Mouse (Mus musculus): Measurements from ENCODE around the gene Pdzk1. TPM values are rescaled to one million over a fixed set of nuclear protein-coding genes. Genes with fewer than 3 reads are reported as not detected.

The Pdzk1 gene
- not detected in 2 replicates for polyA plus RNA-seq (2014; fragmentation: Nextera tagmentation; extraction: Ambion mirVana)

DNA sequence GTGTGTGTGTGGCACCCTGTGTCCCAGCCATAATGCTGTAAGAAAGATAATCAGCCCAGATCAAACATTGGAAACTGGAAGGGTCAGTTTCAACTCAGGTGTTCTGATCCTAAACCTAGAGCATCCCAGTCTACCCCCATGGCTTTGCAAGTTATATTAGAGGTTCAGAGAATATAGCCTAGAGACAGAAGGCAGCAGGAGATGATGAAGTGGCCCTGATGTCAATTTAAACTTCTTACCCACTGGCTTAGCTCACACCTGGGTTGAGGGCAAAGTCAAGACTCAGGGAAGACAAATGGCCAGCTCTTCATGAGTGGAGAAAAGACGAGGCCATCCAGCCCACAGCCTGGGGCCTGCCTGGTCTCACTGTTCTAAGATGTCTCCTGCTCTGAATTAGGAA lies at the start of gene Pdzk1, which contains the start of gene Cd160:
Pdzk1 (plus strand) TSS at position 301 of the 400 bp plus-strand sequence.
Cd160 (minus strand) TSS at position 368 of the 400 bp plus-strand sequence.
- Histone ChIP-seq H3K4me1 (ENCODE audit: control insufficient read depth, insufficient read depth, low read length) (no peaks in the 10 kb centered on the region), H3K9ac (ENCODE audit: low read length) (no peak within 1 kb of the TSS), H3K4me2 (ENCODE audit: low read depth, severe bottlenecking) (no peak within 1 kb of the TSS), H3K27ac (replicated peaks; ENCODE audit: low read depth, low read length) (no peak within 1 kb of the TSS), H3K36me3 (ENCODE audit: control insufficient read depth, insufficient read depth, low read length) (no peaks in the 10 kb centered on the region), H3K27me3 (ENCODE audit: control insufficient read depth, insufficient read depth, low read length) (no peaks in the 10 kb centered on the region), H3K4me3 (ENCODE audit: low read depth, low read length) (no peak within 1 kb of the TSS), H3K9me3 (ENCODE audit: control insufficient read depth, low read length) (no peaks in the 10 kb centered on the region)
- ATAC-seq (ENCODE audit: insufficient number of reproducible peaks, low FRiP score, low TSS enrichment, low read depth) (no peak), DNase-seq (ENCODE audit: low spot score) (no peak)
- WGBS, result 56% methylated on average over 1 of the region's 1 CpGs

DNA sequence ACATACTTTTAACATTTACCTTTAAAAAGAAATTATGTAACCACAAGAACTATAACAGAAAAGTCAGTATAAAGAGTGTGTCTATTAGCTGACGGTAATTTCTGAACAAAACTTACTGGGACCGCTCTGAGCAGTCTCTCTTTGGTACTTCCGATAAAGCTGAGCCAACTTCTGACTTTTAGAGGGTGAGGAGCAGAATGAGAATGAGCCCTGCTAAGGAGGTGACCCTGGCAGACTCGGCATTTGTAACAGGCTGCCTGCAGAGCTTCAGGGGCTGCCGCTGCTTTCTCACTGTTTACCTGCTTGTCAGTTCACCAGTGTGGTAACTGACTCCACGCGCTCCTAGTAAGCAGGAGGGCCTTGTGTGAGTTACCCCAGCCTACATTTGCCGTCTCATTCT lies 46.8 kb upstream of the Pdzk1 start:
- Histone ChIP-seq H3K27me3 (ENCODE audit: control insufficient read depth, insufficient read depth, low read length) (no peaks in the 10 kb centered on the region), H3K36me3 (ENCODE audit: control insufficient read depth, insufficient read depth, low read length) (no peaks in the 10 kb centered on the region; the same call in 1 of the 2 replicates), H3K4me1 (ENCODE audit: control insufficient read depth, insufficient read depth, low read length) (no peaks in the 10 kb centered on the region), H3K4me2 (ENCODE audit: low read depth, severe bottlenecking) (no peak overlapping the region), H3K4me3 (ENCODE audit: low read depth, low read length) (no peak overlapping the region), H3K9ac (ENCODE audit: low read length) (no peak overlapping the region), H3K27ac (replicated peaks; ENCODE audit: low read depth, low read length) (no peak overlapping the region), H3K9me3 (ENCODE audit: control insufficient read depth, low read length) (no peaks in the 10 kb centered on the region)
- WGBS, result 82% methylated on average over 8 of the region's 8 CpGs
- DNase-seq (ENCODE audit: low spot score) (no peak), ATAC-seq (ENCODE audit: insufficient number of reproducible peaks, low FRiP score, low TSS enrichment, low read depth) (no peak)

DNA sequence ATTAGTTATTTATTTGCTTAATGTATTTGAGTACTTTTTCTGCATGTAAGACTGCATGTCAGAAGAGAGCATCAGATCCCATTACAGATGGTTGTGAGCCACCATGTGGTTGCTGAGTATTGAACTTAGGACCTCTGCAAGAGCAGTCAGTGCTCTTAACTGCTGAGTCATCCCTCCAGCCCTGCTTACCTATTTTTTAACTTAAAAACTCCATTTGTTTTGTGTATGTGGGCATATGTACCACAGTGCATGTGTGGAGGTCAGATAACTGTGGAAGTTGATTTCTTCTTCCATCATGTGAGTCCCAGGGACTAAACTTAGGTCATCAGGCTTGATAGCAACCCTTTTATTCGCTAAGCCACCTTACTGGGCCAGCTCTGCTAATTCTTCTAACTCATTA lies 41.3 kb upstream of the Pdzk1 start:
- H3K36me3 ChIP-seq (ENCODE audit: control insufficient read depth, insufficient read depth, low read length), result no peaks in the 10 kb centered on the region; the same call in 1 of the 2 replicates
- no peak for ATAC-seq (ENCODE audit: insufficient number of reproducible peaks, low FRiP score, low TSS enrichment, low read depth)
- H3K4me2 ChIP-seq (ENCODE audit: low read depth, severe bottlenecking), result no peak overlapping the region

DNA sequence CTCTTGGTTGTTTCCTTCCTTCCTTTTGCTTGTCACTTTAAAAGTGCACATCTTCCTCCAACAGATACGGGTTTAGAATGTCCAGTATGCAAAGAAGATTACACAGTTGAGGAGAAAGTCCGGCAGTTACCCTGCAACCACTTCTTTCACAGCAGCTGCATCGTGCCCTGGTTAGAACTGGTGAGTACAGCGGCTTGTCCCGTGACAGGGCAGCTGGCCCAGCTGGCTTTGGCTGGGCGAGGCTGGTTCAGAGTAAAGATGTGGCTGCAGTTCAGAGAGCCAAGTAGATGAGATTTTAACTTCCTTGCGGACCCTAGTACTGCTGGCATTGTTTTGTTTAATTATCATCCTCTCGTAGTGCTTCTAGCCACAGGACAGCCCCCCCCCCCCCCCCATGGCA lies 40.6 kb upstream of the Pdzk1 start:
- H3K9me3 ChIP-seq (ENCODE audit: control insufficient read depth, low read length), result no peaks in the 10 kb centered on the region
- H3K4me3 ChIP-seq (ENCODE audit: low read depth, low read length), result no peak overlapping the region
- no peak overlapping the region for H3K9ac ChIP-seq (ENCODE audit: low read length)
- no peak for ATAC-seq (ENCODE audit: insufficient number of reproducible peaks, low FRiP score, low TSS enrichment, low read depth)
- no peaks in the 10 kb centered on the region for H3K4me1 ChIP-seq (ENCODE audit: control insufficient read depth, insufficient read depth, low read length)
- H3K4me2 ChIP-seq (ENCODE audit: low read depth, severe bottlenecking), result no peak overlapping the region
- H3K27ac ChIP-seq (replicated peaks; ENCODE audit: low read depth, low read length), result no peak overlapping the region
- 93% methylated on average over 8 of the region's 8 CpGs for whole genome bisulfite sequencing
- no peaks in the 10 kb centered on the region; the same call in 1 of the 2 replicates for H3K36me3 ChIP-seq (ENCODE audit: control insufficient read depth, insufficient read depth, low read length)
- no peaks in the 10 kb centered on the region for H3K27me3 ChIP-seq (ENCODE audit: control insufficient read depth, insufficient read depth, low read length)
- no peak for DNase-seq (ENCODE audit: low spot score)

More for the DNA sequence above, 41.3 kb upstream of the Pdzk1 start:
- H3K4me1 ChIP-seq (ENCODE audit: control insufficient read depth, insufficient read depth, low read length), result no peaks in the 10 kb centered on the region
- no peaks in the 10 kb centered on the region for H3K27me3 ChIP-seq (ENCODE audit: control insufficient read depth, insufficient read depth, low read length)
- no peak for DNase-seq (ENCODE audit: low spot score)
- WGBS, result 92% methylated on average over 1 of the region's 1 CpGs
- no peak overlapping the region for H3K9ac ChIP-seq (ENCODE audit: low read length)
- H3K27ac ChIP-seq (replicated peaks; ENCODE audit: low read depth, low read length), result no peak overlapping the region
- H3K9me3 ChIP-seq (ENCODE audit: control insufficient read depth, low read length), result no peaks in the 10 kb centered on the region
- no peak overlapping the region for H3K4me3 ChIP-seq (ENCODE audit: low read depth, low read length)

DNA sequence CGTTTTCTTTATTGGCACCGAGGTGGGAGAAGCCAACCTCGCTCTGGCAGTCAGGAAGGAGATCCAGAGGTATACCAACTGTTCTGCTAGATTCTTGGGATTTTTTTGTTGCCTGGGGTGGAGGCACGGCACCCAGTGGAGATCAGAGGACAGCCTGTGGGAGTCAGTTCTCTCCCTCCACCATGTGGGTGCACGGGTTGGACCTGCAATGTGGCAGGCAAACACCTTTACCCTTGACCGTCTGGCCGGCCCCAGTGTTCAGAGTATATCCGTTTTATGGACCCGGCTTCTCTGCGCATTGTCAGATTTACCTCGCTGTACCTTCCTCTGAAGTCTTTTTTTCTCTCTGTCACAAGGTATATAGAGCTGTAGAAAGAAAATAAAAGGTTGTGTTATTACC lies 28.8 kb upstream of the Pdzk1 start:
- ATAC-seq (ENCODE audit: insufficient number of reproducible peaks, low FRiP score, low TSS enrichment, low read depth), result no peak

DNA sequence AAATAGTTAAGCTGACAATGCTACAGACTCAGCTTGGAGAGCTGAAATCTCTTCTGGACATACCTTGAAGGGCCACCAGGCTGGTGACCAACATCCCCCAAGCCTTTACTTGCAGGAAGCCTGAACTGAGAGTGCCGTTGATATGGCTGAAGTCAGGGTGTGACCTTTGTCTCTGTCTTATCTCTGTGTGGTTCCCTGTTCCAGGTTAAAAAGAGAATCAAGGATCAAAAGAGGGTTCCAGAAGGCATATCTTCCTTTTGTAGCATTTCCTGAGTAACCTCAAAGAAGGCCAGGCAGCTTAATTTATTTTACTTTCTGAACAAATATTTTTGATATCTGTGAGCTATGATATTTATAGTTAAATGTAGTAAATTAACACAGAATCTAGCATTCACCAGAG lies 26.9 kb upstream of the Pdzk1 start:
- Histone ChIP-seq H3K4me2 (ENCODE audit: low read depth, severe bottlenecking) (no peak overlapping the region), H3K9me3 (ENCODE audit: control insufficient read depth, low read length) (no peaks in the 10 kb centered on the region), H3K9ac (ENCODE audit: low read length) (no peak overlapping the region), H3K4me1 (ENCODE audit: control insufficient read depth, insufficient read depth, low read length) (no peaks in the 10 kb centered on the region), H3K27me3 (ENCODE audit: control insufficient read depth, insufficient read depth, low read length) (no peaks in the 10 kb centered on the region), H3K4me3 (ENCODE audit: low read depth, low read length) (no peak overlapping the region), H3K27ac (replicated peaks; ENCODE audit: low read depth, low read length) (no peak overlapping the region), H3K36me3 (ENCODE audit: control insufficient read depth, insufficient read depth, low read length) (no peaks in the 10 kb centered on the region; the same call in 1 of the 2 replicates)
- no peak for DNase-seq (ENCODE audit: low spot score)
- no peak for ATAC-seq (ENCODE audit: insufficient number of reproducible peaks, low FRiP score, low TSS enrichment, low read depth)
- WGBS, result 83% methylated on average over 1 of the region's 1 CpGs

More for the DNA sequence above, 28.8 kb upstream of the Pdzk1 start:
- no peaks in the 10 kb centered on the region for H3K9me3 ChIP-seq (ENCODE audit: control insufficient read depth, low read length)
- no peaks in the 10 kb centered on the region for H3K4me1 ChIP-seq (ENCODE audit: control insufficient read depth, insufficient read depth, low read length)
- DNase-seq (ENCODE audit: low spot score), result no peak
- H3K4me2 ChIP-seq (ENCODE audit: low read depth, severe bottlenecking), result no peak overlapping the region
- no peaks in the 10 kb centered on the region; the same call in 1 of the 2 replicates for H3K36me3 ChIP-seq (ENCODE audit: control insufficient read depth, insufficient read depth, low read length)
- H3K27ac ChIP-seq (replicated peaks; ENCODE audit: low read depth, low read length), result no peak overlapping the region
- 86% methylated on average over 11 of the region's 11 CpGs for WGBS
- no peaks in the 10 kb centered on the region for H3K27me3 ChIP-seq (ENCODE audit: control insufficient read depth, insufficient read depth, low read length)
- H3K9ac ChIP-seq (ENCODE audit: low read length), result no peak overlapping the region
- no peak overlapping the region for H3K4me3 ChIP-seq (ENCODE audit: low read depth, low read length)

DNA sequence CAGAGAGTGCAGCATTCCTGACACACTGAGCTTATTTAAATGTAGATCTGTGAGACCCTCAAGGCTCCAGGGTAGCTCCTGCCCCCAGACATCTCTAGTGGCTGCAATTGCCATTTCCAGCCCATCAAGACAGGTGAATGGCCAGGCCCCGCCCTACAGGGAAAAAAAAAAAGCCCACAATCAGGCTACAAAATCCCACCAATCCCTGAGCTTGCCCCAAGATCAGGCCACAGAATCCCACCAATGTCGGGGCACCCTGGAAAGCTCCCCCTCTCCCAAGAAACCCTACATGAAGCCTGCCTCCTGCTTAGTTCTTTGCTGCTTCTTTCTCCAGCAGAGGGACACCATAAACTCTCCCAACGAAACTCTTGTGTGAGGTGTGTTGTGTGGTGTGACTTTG lies 20.9 kb upstream of the Pdzk1 start:
- 69% methylated on average over 3 of the region's 3 CpGs for WGBS
- Histone ChIP-seq H3K9me3 (ENCODE audit: control insufficient read depth, low read length) (no peaks in the 10 kb centered on the region), H3K27ac (replicated peaks; ENCODE audit: low read depth, low read length) (no peak overlapping the region), H3K27me3 (ENCODE audit: control insufficient read depth, insufficient read depth, low read length) (no peaks in the 10 kb centered on the region), H3K4me3 (ENCODE audit: low read depth, low read length) (no peak overlapping the region), H3K4me2 (ENCODE audit: low read depth, severe bottlenecking) (no peak overlapping the region), H3K4me1 (ENCODE audit: control insufficient read depth, insufficient read depth, low read length) (no peaks in the 10 kb centered on the region), H3K9ac (ENCODE audit: low read length) (no peak overlapping the region), H3K36me3 (ENCODE audit: control insufficient read depth, insufficient read depth, low read length) (no peaks in the 10 kb centered on the region; the same call in 1 of the 2 replicates)
- ATAC-seq (ENCODE audit: insufficient number of reproducible peaks, low FRiP score, low TSS enrichment, low read depth), result no peak
- DNase-seq (ENCODE audit: low spot score), result no peak

DNA sequence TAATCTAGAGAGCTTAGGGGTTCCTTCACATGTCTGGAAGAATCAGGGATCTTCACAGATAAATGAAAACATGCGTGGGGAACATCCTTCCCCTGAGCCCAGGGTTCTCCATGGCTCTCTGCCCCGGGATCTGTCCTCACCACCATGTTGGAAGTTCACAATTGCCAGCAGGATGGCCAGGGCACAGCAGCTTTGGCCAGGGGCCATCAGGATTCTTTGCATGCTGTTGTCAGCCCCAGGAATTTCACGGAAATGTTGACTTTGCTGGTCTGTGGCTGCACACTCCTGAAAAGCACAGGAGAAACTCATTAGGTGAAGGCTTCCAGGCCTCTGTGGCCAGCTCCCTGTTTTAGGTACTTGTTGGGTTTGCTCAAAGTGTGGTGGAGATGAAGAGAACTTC lies 20.4 kb upstream of the Pdzk1 start:
- Histone ChIP-seq H3K27ac (replicated peaks; ENCODE audit: low read depth, low read length) (no peak overlapping the region), H3K4me1 (ENCODE audit: control insufficient read depth, insufficient read depth, low read length) (no peaks in the 10 kb centered on the region), H3K9me3 (ENCODE audit: control insufficient read depth, low read length) (no peaks in the 10 kb centered on the region), H3K4me3 (ENCODE audit: low read depth, low read length) (no peak overlapping the region), H3K4me2 (ENCODE audit: low read depth, severe bottlenecking) (no peak overlapping the region), H3K36me3 (ENCODE audit: control insufficient read depth, insufficient read depth, low read length) (no peaks in the 10 kb centered on the region; the same call in 1 of the 2 replicates), H3K27me3 (ENCODE audit: control insufficient read depth, insufficient read depth, low read length) (no peaks in the 10 kb centered on the region), H3K9ac (ENCODE audit: low read length) (no peak overlapping the region)
- 85% methylated on average over 3 of the region's 3 CpGs for WGBS
- no peak for ATAC-seq (ENCODE audit: insufficient number of reproducible peaks, low FRiP score, low TSS enrichment, low read depth)
- DNase-seq (ENCODE audit: low spot score), result no peak

DNA sequence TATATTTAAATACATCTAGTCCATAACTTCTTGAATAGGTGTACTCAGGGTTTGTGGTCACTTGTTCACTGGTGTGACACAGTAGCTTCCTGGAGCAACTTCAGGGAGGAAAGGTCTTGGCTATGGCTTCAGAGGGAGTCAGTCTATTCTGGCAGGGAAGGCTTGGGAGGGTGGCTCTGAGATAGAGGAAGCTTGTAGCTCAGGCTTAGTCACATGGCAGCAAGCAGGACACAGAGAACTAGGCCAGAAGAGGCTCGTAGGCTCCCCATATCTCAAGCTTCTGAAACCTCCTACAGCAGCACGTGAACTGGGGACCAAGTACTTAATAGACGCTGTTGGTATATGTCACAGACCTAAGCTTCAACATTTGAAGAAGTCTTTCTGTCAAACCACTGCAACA lies 17.9 kb upstream of the Pdzk1 start:
- DNase-seq (ENCODE audit: low spot score) (no peak), ATAC-seq (ENCODE audit: insufficient number of reproducible peaks, low FRiP score, low TSS enrichment, low read depth) (no peak)
- Histone ChIP-seq H3K27me3 (ENCODE audit: control insufficient read depth, insufficient read depth, low read length) (peaks cover 3% of the 10 kb centered on the region; the same call in 1 of the 2 replicates), H3K36me3 (ENCODE audit: control insufficient read depth, insufficient read depth, low read length) (no peaks in the 10 kb centered on the region), H3K4me3 (ENCODE audit: low read depth, low read length) (no peak overlapping the region), H3K4me1 (ENCODE audit: control insufficient read depth, insufficient read depth, low read length) (no peaks in the 10 kb centered on the region), H3K27ac (replicated peaks; ENCODE audit: low read depth, low read length) (no peak overlapping the region), H3K4me2 (ENCODE audit: low read depth, severe bottlenecking) (no peak overlapping the region), H3K9ac (ENCODE audit: low read length) (no peak overlapping the region), H3K9me3 (ENCODE audit: control insufficient read depth, low read length) (no peaks in the 10 kb centered on the region)
- 90% methylated on average over 3 of the region's 3 CpGs for WGBS

All from limb, embryonic 11.5 days (tissue).